Mouse (Mus musculus): ENCODE data around the gene Cryba2.

GRCm38 (mm10) chr1:74858171-74858719, 34.7 kb downstream of the Cryba2 start:
- TF ChIP-seq POLR2A (IDR thresholded peaks at IDR 0.05; ENCODE audit: insufficient read depth, low read depth, low read length) (no peak), CTCF (IDR thresholded peaks at IDR 0.05; ENCODE audit: insufficient read depth, low read depth, low read length) (no peak)

Measured in olfactory bulb, adult 2 months (tissue).